ENCODE assay signal across 9 mouse cellular contexts in genomic region chr1:183056289-183056655, GRCm38 (mm10).
DNase-seq lines count a peak whose midpoint lies in the region; ATAC-seq and TF ChIP-seq lines count a peak whose summit lies in the region.
"Had no signal": no experiment of that assay in that cellular context is flagged by ENCODE, and none has a peak within 500 bp of the region (broad histone marks: within the 10 kb centered on the region; RNA-seq: fewer than 3 reads in every experiment).

No protein-coding gene starts in this region.

- WGBS in intestine, embryonic 16.5 days = 33% methylated on average over 3 of the region's 3 CpGs
- 37% methylated on average over 3 of the region's 3 CpGs for WGBS in hindbrain, postnatal 0 days

- DNase-seq in gastrocnemius, adult 2 months = peak; percentile 55
- DNase-seq in gastrocnemius, postnatal 36 days = no peak
- DNase-seq in 3134 (ENCODE audit: extremely low read depth, insufficient read length, low spot score) = peak; percentile 34
- peak; percentile 73 to 74 for DNase-seq in heart, adult 18-20 months
- no peak for DNase-seq in retina, embryonic 14.5 days (ENCODE audit: low spot score)
- no peak for DNase-seq in hindbrain, postnatal 0 days (ENCODE audit: low spot score)

- H3K4me3 ChIP-seq in gastrocnemius, adult 2 months = no peak overlapping the region
- no peak overlapping the region for H3K4me3 ChIP-seq in intestine, embryonic 16.5 days (ENCODE audit: low read length)
- H3K4me3 ChIP-seq in hindbrain, postnatal 0 days (ENCODE audit: low read length) = no peak overlapping the region
- H3K4me3 ChIP-seq: forebrain, embryonic 13.5 days had no signal

- peak; percentile 29; the same call in 1 of the 2 replicates for ATAC-seq in intestine, embryonic 16.5 days
- no peak for ATAC-seq in inflammation-experienced regulatory T-cells, adult 6 months
- ATAC-seq in hindbrain, postnatal 0 days = no peak
- ATAC-seq: forebrain, embryonic 13.5 days had no signal

- no peaks in the 10 kb centered on the region; the same call in 1 of the 2 replicates for H3K27me3 ChIP-seq in intestine, embryonic 16.5 days (replicated peaks; ENCODE audit: control insufficient read depth, insufficient read depth, low read length)
- no peaks in the 10 kb centered on the region for H3K27me3 ChIP-seq in hindbrain, postnatal 0 days (ENCODE audit: insufficient read depth, low read length)

- no peaks in the 10 kb centered on the region for H3K9me3 ChIP-seq in intestine, embryonic 16.5 days (ENCODE audit: control insufficient read depth, low read length)
- H3K9me3 ChIP-seq in hindbrain, postnatal 0 days (ENCODE audit: low read length) = no peaks in the 10 kb centered on the region
- H3K9me3 ChIP-seq: forebrain, embryonic 13.5 days had no signal

- H3K27ac ChIP-seq in gastrocnemius, adult 2 months = 0 out of 2 replicates have a peak overlapping the region, but pooled peaks have one; percentile 8
- H3K27ac ChIP-seq in intestine, embryonic 16.5 days (ENCODE audit: low read length) = peak overlapping the region; percentile 33; the same call in 1 of the 2 replicates
- no peak overlapping the region for H3K27ac ChIP-seq in hindbrain, postnatal 0 days
- H3K27ac ChIP-seq: forebrain, embryonic 13.5 days had no signal

- no peak overlapping the region for H3K4me2 ChIP-seq in intestine, embryonic 16.5 days (ENCODE audit: low read depth, low read length)
- no peak overlapping the region for H3K4me2 ChIP-seq in hindbrain, postnatal 0 days (ENCODE audit: low read depth, low read length)
- H3K4me2 ChIP-seq: forebrain, embryonic 13.5 days had no signal

- peaks cover 6% of the 10 kb centered on the region; the same call in 1 of the 2 replicates for H3K4me1 ChIP-seq in intestine, embryonic 16.5 days (ENCODE audit: control insufficient read depth, insufficient read depth, low read length)
- 0 out of 2 replicates have a peak, but pooled peaks cover 3% of the 10 kb centered on the region for H3K4me1 ChIP-seq in hindbrain, postnatal 0 days (ENCODE audit: insufficient read depth, low read length)

- no peaks in the 10 kb centered on the region for H3K36me3 ChIP-seq in intestine, embryonic 16.5 days (ENCODE audit: control insufficient read depth, insufficient read depth, low read length)
- H3K36me3 ChIP-seq in hindbrain, postnatal 0 days (ENCODE audit: insufficient read depth, low read length) = no peaks in the 10 kb centered on the region

- TF ChIP-seq CTCF in gastrocnemius, adult 2 months (IDR thresholded peaks at IDR 0.05) = no peak
- no peak for TF ChIP-seq CTCF in hindbrain, postnatal 0 days (IDR thresholded peaks at IDR 0.05; ENCODE audit: low read depth)

- intact Hi-C loops in gastrocnemius, adult 2 months (cut with DNase I) = no loop called here
- intact Hi-C loops in gastrocnemius, postnatal 36 days (cut with DNase I) = no loop called here

- no peak overlapping the region for H3K9ac ChIP-seq in intestine, embryonic 16.5 days (ENCODE audit: low read depth, low read length)
- H3K9ac ChIP-seq in hindbrain, postnatal 0 days (replicated peaks; ENCODE audit: low read length) = no peak overlapping the region
- H3K9ac ChIP-seq: forebrain, embryonic 13.5 days had no signal

Comparison
In these comparisons a context has a peak if more than half of its experiments do, and no peak if none do; other contexts are left out.
1. DNase-seq: peak in gastrocnemius, adult 2 months (single experiment), 3134 (single experiment) and heart, adult 18-20 months (2 of 2); none in gastrocnemius, postnatal 36 days (0 of 2), retina, embryonic 14.5 days (single experiment) and hindbrain, postnatal 0 days (single experiment).